Comparison of ENCODE assay signal across 23 mouse cellular contexts in genomic region chr17:4387616-4388015, GRCm38 (mm10).
DNase-seq lines count a peak whose midpoint lies in the region; ATAC-seq lines count a peak whose summit lies in the region.
"Had no signal": no experiment of that assay in that cellular context is flagged by ENCODE, and none has a peak within 500 bp of the region (broad histone marks: within the 10 kb centered on the region; RNA-seq: fewer than 3 reads in every experiment).

No protein-coding gene starts in this region.

- intact Hi-C loops in gastrocnemius, postnatal 36 days (cut with DNase I): no loop called here

- peak; percentile 44 to 87 for DNase-seq in adrenal gland, adult (ENCODE audit: inconsistent age in 2 of 2, low spot score in 1 of 2)
- DNase-seq in adrenal gland, postnatal 4 days (ENCODE audit: low spot score in 2 of 2): no peak
- peak; percentile 55 for DNase-seq in adrenal gland, adult 8-10 months
- DNase-seq in adrenal gland, adult 18-20 months (ENCODE audit: low spot score in 2 of 2): no peak
- DNase-seq in ZHBTc4 (ENCODE audit: low read depth, low spot score): peak; percentile 6
- DNase-seq in adrenal gland, postnatal 14 days: peak; percentile 32
- no peak for DNase-seq in gastrocnemius, postnatal 36 days
- DNase-seq: B cell, adult 2 months; cerebellum, adult 11-12 months; cerebellum, adult 2 months; cerebellum, adult 9-10 months; cerebellum, postnatal 10 days; cerebellum, postnatal 25 days had no signal

- H3K27me3 ChIP-seq in intestine, embryonic 16.5 days (replicated peaks; ENCODE audit: control insufficient read depth, insufficient read depth, low read length): no peaks in the 10 kb centered on the region
- H3K27me3 ChIP-seq: CH12.LX; embryonic facial prominence, embryonic 12.5 days; forebrain, embryonic 12.5 days; Patski had no signal

- H3K9me3 ChIP-seq in intestine, embryonic 16.5 days (ENCODE audit: control insufficient read depth, low read length): no peaks in the 10 kb centered on the region
- H3K9me3 ChIP-seq: embryonic facial prominence, embryonic 10.5 days; embryonic facial prominence, embryonic 12.5 days; forebrain, embryonic 12.5 days; G1E had no signal

- H3K4me2 ChIP-seq in intestine, embryonic 16.5 days (ENCODE audit: low read depth, low read length): no peak overlapping the region
- H3K4me2 ChIP-seq: embryonic facial prominence, embryonic 12.5 days; forebrain, embryonic 12.5 days had no signal

- no peaks in the 10 kb centered on the region for H3K36me3 ChIP-seq in intestine, embryonic 16.5 days (ENCODE audit: control insufficient read depth, insufficient read depth, low read length)
- H3K36me3 ChIP-seq: embryonic facial prominence, embryonic 10.5 days; embryonic facial prominence, embryonic 12.5 days; forebrain, embryonic 12.5 days; G1E had no signal

- H3K9ac ChIP-seq in intestine, embryonic 16.5 days (ENCODE audit: low read depth, low read length): no peak overlapping the region
- H3K9ac ChIP-seq: embryonic facial prominence, embryonic 12.5 days; forebrain, embryonic 12.5 days had no signal

- H3K4me3 ChIP-seq in intestine, embryonic 16.5 days (ENCODE audit: low read length): no peak overlapping the region
- H3K4me3 ChIP-seq: embryonic facial prominence, embryonic 10.5 days; embryonic facial prominence, embryonic 12.5 days; forebrain, embryonic 12.5 days had no signal

- 61% methylated on average over 4 of the region's 4 CpGs for WGBS in intestine, embryonic 16.5 days

- no peak overlapping the region for H3K27ac ChIP-seq in intestine, embryonic 16.5 days (ENCODE audit: low read length)
- H3K27ac ChIP-seq: embryonic facial prominence, embryonic 10.5 days; embryonic facial prominence, embryonic 12.5 days; forebrain, embryonic 12.5 days had no signal

- no peak for ATAC-seq in intestine, embryonic 16.5 days
- ATAC-seq: CD4-positive, CD25-positive, alpha-beta regulatory T cell, adult 4 months; forebrain, embryonic 14.5 days; forebrain, embryonic 16.5 days; Patski had no signal

- H3K4me1 ChIP-seq in intestine, embryonic 16.5 days (ENCODE audit: control insufficient read depth, insufficient read depth, low read length): no peaks in the 10 kb centered on the region
- H3K4me1 ChIP-seq: embryonic facial prominence, embryonic 10.5 days; embryonic facial prominence, embryonic 12.5 days; forebrain, embryonic 12.5 days had no signal

Comparison
In these comparisons a context has a peak if more than half of its experiments do, and no peak if none do; other contexts are left out.
1. DNase-seq: peak in adrenal gland, adult (2 of 2), adrenal gland, adult 8-10 months (single experiment), ZHBTc4 (single experiment) and adrenal gland, postnatal 14 days (single experiment); none in adrenal gland, postnatal 4 days (0 of 2), adrenal gland, adult 18-20 months (0 of 2) and gastrocnemius, postnatal 36 days (0 of 2).